Mouse (Mus musculus) liver, embryonic 13.5 days (tissue): Measurements from ENCODE around the gene Ccdc50. TPM values are rescaled to one million over a fixed set of nuclear protein-coding genes. Genes with fewer than 3 reads are reported as not detected.
A peak's percentile ranks its signal among the peaks of the same experiment; 100 is the strongest.

ENCODE experiments used
- ATAC-seq: fragments of 200-750 bp; cut with Nextera tagmentation; 2 replicates; pipeline ENCODE4 v1.8.0; 2017; ENCODE audit warnings: low read depth, mild to moderate bottlenecking, moderate number of reproducible peaks, moderate library complexity
- DNase-seq: peaks from one replicate; pipeline ENCODE4 v3.0.0; 2022
- H3K27ac ChIP-seq: fragments of 300-500 bp; sonication (generic); 2 replicates; pipeline ENCODE4 v1.5.1; 2015; ENCODE audit warnings: moderate library complexity, mild to moderate bottlenecking, inconsistent platforms
- H3K27me3 ChIP-seq: fragments of 300-500 bp; sonication (generic); 2 replicates; pipeline ENCODE4 v1.6.1; 2015; ENCODE audit warnings: mild to moderate bottlenecking, inconsistent platforms
- H3K36me3 ChIP-seq: fragments of 300-500 bp; sonication (generic); 2 replicates; pipeline ENCODE4 v1.6.1; 2015; ENCODE audit warnings: mild to moderate bottlenecking, inconsistent platforms
- H3K4me1 ChIP-seq: fragments of 300-500 bp; sonication (generic); replicated peaks from 2 replicates; pipeline ENCODE4 v1.6.1; 2015; ENCODE audit warnings: inconsistent platforms
- H3K4me2 ChIP-seq: fragments of 300-500 bp; sonication (generic); 2 replicates; pipeline ENCODE4 v1.6.1; 2015; ENCODE audit warnings: inconsistent platforms, mild to moderate bottlenecking, moderate library complexity
- H3K4me3 ChIP-seq: fragments of 300-500 bp; sonication (generic); replicated peaks from 2 replicates; pipeline ENCODE4 v1.5.1; 2015; ENCODE audit warnings: mild to moderate bottlenecking, inconsistent platforms
- H3K9ac ChIP-seq: fragments of 300-500 bp; sonication (generic); 2 replicates; pipeline ENCODE4 v1.6.1; 2015; ENCODE audit warnings: mild to moderate bottlenecking, inconsistent platforms
- H3K9me3 ChIP-seq: fragments of 300-500 bp; sonication (generic); replicated peaks from 2 replicates; pipeline ENCODE4 v1.6.1; 2016; ENCODE audit warnings: inconsistent platforms
- WGBS: fragments of 180-500 bp; shearing (Covaris S2); methylation state at CpG from one replicate; pipeline ENCODE4 v1.1.7; 2015; ENCODE audit not compliant: insufficient replicate concordance; 5-methylcytosine and 5-hydroxymethylcytosine counted together
- polyA plus RNA-seq: library from polyadenylated mRNA; unstranded; fragments of >200 nt; fragmentation: Nextera tagmentation; extraction: Ambion mirVana; gene quantifications from 2 replicates; pipeline ENCODE4 v1.2.1, GENCODE M21; 2015

The Ccdc50 gene
- polyA plus RNA-seq, 1 experiment from 2014 or later: 16.1 TPM

- no peaks in the 10 kb centered on the region for H3K9me3 ChIP-seq
- H3K27ac ChIP-seq: no peak overlapping the region
- no peaks in the 10 kb centered on the region for H3K36me3 ChIP-seq
- DNase-seq (no peak), ATAC-seq (no peak)
- WGBS: 70% methylated on average over 4 of the region's 4 CpGs
- H3K4me1 ChIP-seq: peaks cover 2% of the 10 kb centered on the region; the same call in 1 of the 2 replicates
- no peak overlapping the region for H3K9ac ChIP-seq
- H3K27me3 ChIP-seq: no peaks in the 10 kb centered on the region
- no peak overlapping the region for H3K4me3 ChIP-seq
- no peak overlapping the region for H3K4me2 ChIP-seq
Measured at GRCm38 (mm10) chr16:27382217-27382616, 6.5 kb upstream of the Ccdc50 start.

- Histone ChIP-seq H3K9me3 (no peaks in the 10 kb centered on the region), H3K4me1 (peaks cover 22% of the 10 kb centered on the region), H3K27ac (no peak overlapping the region), H3K36me3 (no peaks in the 10 kb centered on the region), H3K9ac (no peak overlapping the region), H3K27me3 (no peaks in the 10 kb centered on the region), H3K4me3 (no peak overlapping the region), H3K4me2 (no peak overlapping the region)
- no peak for DNase-seq
- WGBS: 49% methylated on average over 4 of the region's 4 CpGs
- ATAC-seq: no peak
Measured at GRCm38 (mm10) chr16:27384893-27385603, 3.6 kb upstream of the Ccdc50 start.

GRCm38 (mm10) chr16:27385649-27386048 lies 3.0 kb upstream of the Ccdc50 start:
- Histone ChIP-seq H3K9me3 (no peaks in the 10 kb centered on the region), H3K36me3 (no peaks in the 10 kb centered on the region), H3K27me3 (no peaks in the 10 kb centered on the region), H3K4me3 (no peak overlapping the region), H3K27ac (no peak overlapping the region), H3K4me1 (peaks cover 28% of the 10 kb centered on the region), H3K9ac (no peak overlapping the region), H3K4me2 (no peak overlapping the region)
- ATAC-seq (no peak), DNase-seq (no peak)
- WGBS: 60% methylated on average over 1 of the region's 1 CpGs

GRCm38 (mm10) chr16:27386850-27387407 lies 1.7 kb upstream of the Ccdc50 start:
- Histone ChIP-seq H3K27me3 (no peaks in the 10 kb centered on the region), H3K4me2 (no peak overlapping the region), H3K9me3 (no peaks in the 10 kb centered on the region), H3K4me3 (no peak overlapping the region), H3K27ac (no peak overlapping the region), H3K4me1 (peaks cover 30% of the 10 kb centered on the region), H3K36me3 (no peaks in the 10 kb centered on the region), H3K9ac (no peak overlapping the region)
- 67% methylated on average over 4 of the region's 4 CpGs for WGBS
- no peak for ATAC-seq
- DNase-seq: no peak

- H3K27ac ChIP-seq: peak overlapping the region; percentile 31
- no peaks in the 10 kb centered on the region for H3K27me3 ChIP-seq
- H3K36me3 ChIP-seq: no peaks in the 10 kb centered on the region
- WGBS: 21% methylated on average over 12 of the region's 12 CpGs
- peak overlapping the region; percentile 86; the same call in 1 of the 2 replicates for H3K9ac ChIP-seq
- ATAC-seq: peak; percentile 16
- peak; percentile 0 for DNase-seq
- H3K4me1 ChIP-seq: peaks cover 30% of the 10 kb centered on the region
- peak overlapping the region; percentile 75 for H3K4me3 ChIP-seq
- H3K4me2 ChIP-seq: peak overlapping the region; percentile 76
- no peaks in the 10 kb centered on the region for H3K9me3 ChIP-seq
Measured at GRCm38 (mm10) chr16:27387634-27388611, 746 bp upstream of the Ccdc50 start.

- 35% methylated on average over 7 of the region's 7 CpGs for WGBS
- no peaks in the 10 kb centered on the region for H3K9me3 ChIP-seq
Measured at GRCm38 (mm10) chr16:27389534-27390282, 1.0 kb downstream of the Ccdc50 start.

GRCm38 (mm10) chr16:27390306-27390705 lies 1.6 kb downstream of the Ccdc50 start:
- 79% methylated on average over 4 of the region's 4 CpGs for WGBS
- no peak overlapping the region for H3K27ac ChIP-seq
- DNase-seq (no peak), ATAC-seq (no peak)
- peak overlapping the region; percentile 76 for H3K4me2 ChIP-seq
- H3K4me1 ChIP-seq: peaks cover 33% of the 10 kb centered on the region
- H3K4me3 ChIP-seq: peak overlapping the region; percentile 75
- no peaks in the 10 kb centered on the region for H3K9me3 ChIP-seq
- H3K36me3 ChIP-seq: no peaks in the 10 kb centered on the region
- H3K27me3 ChIP-seq: no peaks in the 10 kb centered on the region
- H3K9ac ChIP-seq: no peak overlapping the region

More at GRCm38 (mm10) chr16:27389534-27390282, 1.0 kb downstream of the Ccdc50 start:
- peak overlapping the region; percentile 76 for H3K4me2 ChIP-seq
- no peaks in the 10 kb centered on the region for H3K27me3 ChIP-seq
- ATAC-seq: no peak
- H3K4me1 ChIP-seq: peaks cover 30% of the 10 kb centered on the region
- no peaks in the 10 kb centered on the region for H3K36me3 ChIP-seq
- DNase-seq: peak; percentile 2
- peak overlapping the region; percentile 86 for H3K9ac ChIP-seq
- peak overlapping the region; percentile 75 for H3K4me3 ChIP-seq
- peak overlapping the region; percentile 82; the same call in 1 of the 2 replicates for H3K27ac ChIP-seq

- no peak for DNase-seq
- Histone ChIP-seq H3K27ac (no peak overlapping the region), H3K9me3 (no peaks in the 10 kb centered on the region), H3K4me1 (peaks cover 34% of the 10 kb centered on the region), H3K36me3 (no peaks in the 10 kb centered on the region), H3K27me3 (no peaks in the 10 kb centered on the region), H3K4me2 (no peak overlapping the region), H3K9ac (no peak overlapping the region), H3K4me3 (no peak overlapping the region)
- WGBS: 66% methylated on average over 2 of the region's 2 CpGs
- no peak for ATAC-seq
Measured at GRCm38 (mm10) chr16:27391845-27392244, 3.2 kb downstream of the Ccdc50 start.

- no peaks in the 10 kb centered on the region for H3K36me3 ChIP-seq
- ATAC-seq: no peak
- H3K4me1 ChIP-seq: peaks cover 8% of the 10 kb centered on the region
- H3K4me2 ChIP-seq: no peak overlapping the region
- H3K4me3 ChIP-seq: no peak overlapping the region
- H3K27ac ChIP-seq: no peak overlapping the region
- 79% methylated on average over 4 of the region's 4 CpGs for WGBS
- no peaks in the 10 kb centered on the region for H3K9me3 ChIP-seq
- H3K9ac ChIP-seq: no peak overlapping the region
- DNase-seq: no peak
- H3K27me3 ChIP-seq: no peaks in the 10 kb centered on the region
Measured at GRCm38 (mm10) chr16:27395251-27396037, 6.8 kb downstream of the Ccdc50 start.

GRCm38 (mm10) chr16:27396951-27397350 lies 8.3 kb downstream of the Ccdc50 start:
- DNase-seq (no peak), ATAC-seq (no peak)
- WGBS: 86% methylated on average over 1 of the region's 1 CpGs
- 0 out of 2 replicates have a peak, but pooled peaks cover 4% of the 10 kb centered on the region for H3K4me1 ChIP-seq
- no peaks in the 10 kb centered on the region for H3K36me3 ChIP-seq
- no peaks in the 10 kb centered on the region for H3K9me3 ChIP-seq
- no peak overlapping the region for H3K4me3 ChIP-seq
- H3K27ac ChIP-seq: no peak overlapping the region
- no peak overlapping the region for H3K4me2 ChIP-seq
- H3K27me3 ChIP-seq: no peaks in the 10 kb centered on the region
- H3K9ac ChIP-seq: no peak overlapping the region
